Mouse (Mus musculus) megakaryocyte, adult 5-6 weeks (primary cell): ENCODE data around the gene Plekho1. TPM values are rescaled to one million over a fixed set of nuclear protein-coding genes. Genes with fewer than 3 reads are reported as not detected.
"Not testable (repeated sequence)": the region's sequence is repeated elsewhere in the genome, so short reads cannot be mapped to it uniquely, and the experiment has no call there.

ENCODE experiments used
- ATAC-seq: 2 replicates; pipeline ENCODE4 v1.8.0; 2016; ENCODE audit warnings: mild to moderate bottlenecking, inconsistent platforms; ENCODE audit not compliant: poor library complexity, severe bottlenecking
- total RNA-seq, 2 experiments: library from RNA; stranded (forward) in 1 of 2; stranded (reverse) in 1 of 2; fragments of 153-499, 151-499 nt in 1 of 2; fragments of 221-1000, 200-1000 nt in 1 of 2; gene quantifications; 2 replicates each; pipeline versions ENCODE4 v1.2.3 to v1.2.4; 2015 to 2017

Gene Plekho1
- total RNA-seq, 2 experiments from 2014 or later, result 116 to 119 TPM

- ATAC-seq, result no peak
These were observed 42.3 kb downstream of the Plekho1 start for GRCm38 (mm10) chr3:95953522-95953921.

- ATAC-seq, result no peak
These were observed 42.8 kb downstream of the Plekho1 start for GRCm38 (mm10) chr3:95953023-95953422.

- ATAC-seq, result not testable (repeated sequence)
These were observed 44.2 kb downstream of the Plekho1 start for GRCm38 (mm10) chr3:95951566-95951965.

- peak; percentile 90 for ATAC-seq
These were observed 44.8 kb downstream of the Plekho1 start for GRCm38 (mm10) chr3:95950763-95951551.

- no peak for ATAC-seq
These were observed 47.5 kb downstream of the Plekho1 start for GRCm38 (mm10) chr3:95948325-95948724.

- no peak for ATAC-seq
These were observed 50.0 kb downstream of the Plekho1 start for GRCm38 (mm10) chr3:95945731-95946240.

- ATAC-seq, result no peak
These were observed 51.1 kb downstream of the Plekho1 start for GRCm38 (mm10) chr3:95944742-95945141.

- no peak for ATAC-seq
These were observed 52.6 kb downstream of the Plekho1 start for GRCm38 (mm10) chr3:95943226-95943625.

GRCm38 (mm10) chr3:95942749-95943148 is 53.1 kb downstream of the Plekho1 start:
- ATAC-seq, result peak; percentile 62

GRCm38 (mm10) chr3:95938835-95939234 is 57.0 kb downstream of the Plekho1 start:
- ATAC-seq, result peak; percentile 70

Other genes with a start within 250 kb of the Plekho1 start
- gene Tars2, start 235.8 kb downstream of the Plekho1 start, total RNA-seq (2015), result 10.2 and 10.7 TPM in 2 replicates
- gene Tars2, start 235.8 kb downstream of the Plekho1 start, total RNA-seq (2017), result 14.4 and 15.0 TPM in 2 replicates
- 51.6 and 57.0 TPM in 2 replicates for gene Rprd2, start 177.1 kb downstream of the Plekho1 start, total RNA-seq (2015)
- gene Rprd2, start 177.1 kb downstream of the Plekho1 start, total RNA-seq (2017), result 17.9 and 26.9 TPM in 2 replicates
- gene Prpf3, start 140.1 kb downstream of the Plekho1 start, total RNA-seq (2015), result 27.3 and 29.1 TPM in 2 replicates
- gene Prpf3, start 140.1 kb downstream of the Plekho1 start, total RNA-seq (2017), result 15.7 and 25.9 TPM in 2 replicates
- gene Mrps21, start 124.5 kb downstream of the Plekho1 start, total RNA-seq (2015), result 143 and 165 TPM in 2 replicates
- 333 and 410 TPM in 2 replicates for gene Mrps21, start 124.5 kb downstream of the Plekho1 start, total RNA-seq (2017)
- gene Ciart, start 113.8 kb downstream of the Plekho1 start, total RNA-seq (2015), result 1.0 and 1.2 TPM in 2 replicates
- 0.85 and 1.6 TPM in 2 replicates for gene Ciart, start 113.8 kb downstream of the Plekho1 start, total RNA-seq (2017)
- 88.2 and 97.9 TPM in 2 replicates for gene BC028528, start 104.0 kb downstream of the Plekho1 start, total RNA-seq (2015)
- gene BC028528, start 104.0 kb downstream of the Plekho1 start, total RNA-seq (2017), result 114 and 117 TPM in 2 replicates
- 28.3 and 31.4 TPM in 2 replicates for gene Aph1a, start 102.0 kb downstream of the Plekho1 start, total RNA-seq (2015)
- 38.9 and 39.2 TPM in 2 replicates for gene Aph1a, start 102.0 kb downstream of the Plekho1 start, total RNA-seq (2017)
- gene Car14, start 91.3 kb downstream of the Plekho1 start, total RNA-seq (2015), result not detected in 2 replicates
- not detected in 2 replicates for gene Car14, start 91.3 kb downstream of the Plekho1 start, total RNA-seq (2017)
- 88.7 and 117 TPM in 2 replicates for gene Anp32e, start 66.8 kb downstream of the Plekho1 start, total RNA-seq (2015)
- 250 and 285 TPM in 2 replicates for gene Anp32e, start 66.8 kb downstream of the Plekho1 start, total RNA-seq (2017)
- gene Vps45, start 62.5 kb upstream of the Plekho1 start, total RNA-seq (2015), result 23.8 and 31.2 TPM in 2 replicates
- 9.5 and 11.6 TPM in 2 replicates for gene Vps45, start 62.5 kb upstream of the Plekho1 start, total RNA-seq (2017)
- 1.2 and 1.3 TPM in 2 replicates for gene Otud7b, start 108.5 kb upstream of the Plekho1 start, total RNA-seq (2015)
- gene Otud7b, start 108.5 kb upstream of the Plekho1 start, total RNA-seq (2017), result 3.1 and 4.8 TPM in 2 replicates
- 0.09 TPM in 1 of 2 replicates, not detected in the other for gene Mtmr11, start 166.0 kb upstream of the Plekho1 start, total RNA-seq (2015)
- not detected in 2 replicates for gene Mtmr11, start 166.0 kb upstream of the Plekho1 start, total RNA-seq (2017)
- gene Sf3b4, start 176.3 kb upstream of the Plekho1 start, total RNA-seq (2015), result 51.0 and 64.8 TPM in 2 replicates
- 15.4 and 16.3 TPM in 2 replicates for gene Sf3b4, start 176.3 kb upstream of the Plekho1 start, total RNA-seq (2017)
- gene Sv2a, start 185.2 kb upstream of the Plekho1 start, total RNA-seq (2015), result 0.09 and 0.11 TPM in 2 replicates
- 0.07 TPM in 1 of 2 replicates, not detected in the other for gene Sv2a, start 185.2 kb upstream of the Plekho1 start, total RNA-seq (2017)
- gene Bola1, start 223.7 kb upstream of the Plekho1 start, total RNA-seq (2015), result 11.9 and 14.2 TPM in 2 replicates
- 9.9 and 12.1 TPM in 2 replicates for gene Bola1, start 223.7 kb upstream of the Plekho1 start, total RNA-seq (2017)
- 6.0 and 6.9 TPM in 2 replicates for gene Hist2h2ab, start 223.9 kb upstream of the Plekho1 start, total RNA-seq (2015)
- gene Hist2h2ab, start 223.9 kb upstream of the Plekho1 start, total RNA-seq (2017), result 70.6 and 78.2 TPM in 2 replicates
- 43.3 and 49.5 TPM in 2 replicates for gene Hist2h2ac, start 224.9 kb upstream of the Plekho1 start, total RNA-seq (2015)
- gene Hist2h2ac, start 224.9 kb upstream of the Plekho1 start, total RNA-seq (2017), result 3,888 and 4,875 TPM in 2 replicates
- 10.2 and 11.9 TPM in 2 replicates for gene Hist2h2be, start 225.1 kb upstream of the Plekho1 start, total RNA-seq (2015)
- gene Hist2h2be, start 225.1 kb upstream of the Plekho1 start, total RNA-seq (2017), result 14.8 and 14.9 TPM in 2 replicates
- gene Hist2h3c2, start 243.1 kb upstream of the Plekho1 start, total RNA-seq (2015), result 319 and 351 TPM in 2 replicates
- 146 and 157 TPM in 2 replicates for gene Hist2h3c2, start 243.1 kb upstream of the Plekho1 start, total RNA-seq (2017)
- gene Hist2h2aa2, start 244.3 kb upstream of the Plekho1 start, total RNA-seq (2015), result 98.2 and 115 TPM in 2 replicates
- not detected in 2 replicates for gene Hist2h2aa2, start 244.3 kb upstream of the Plekho1 start, total RNA-seq (2017)
- gene Hist2h2aa1, start 249.5 kb upstream of the Plekho1 start, total RNA-seq (2015), result not detected in 2 replicates
- 12,468 and 14,692 TPM in 2 replicates for gene Hist2h2aa1, start 249.5 kb upstream of the Plekho1 start, total RNA-seq (2017)